Comparison of ENCODE assay signal across 36 mouse cellular contexts in the genomic region with DNA sequence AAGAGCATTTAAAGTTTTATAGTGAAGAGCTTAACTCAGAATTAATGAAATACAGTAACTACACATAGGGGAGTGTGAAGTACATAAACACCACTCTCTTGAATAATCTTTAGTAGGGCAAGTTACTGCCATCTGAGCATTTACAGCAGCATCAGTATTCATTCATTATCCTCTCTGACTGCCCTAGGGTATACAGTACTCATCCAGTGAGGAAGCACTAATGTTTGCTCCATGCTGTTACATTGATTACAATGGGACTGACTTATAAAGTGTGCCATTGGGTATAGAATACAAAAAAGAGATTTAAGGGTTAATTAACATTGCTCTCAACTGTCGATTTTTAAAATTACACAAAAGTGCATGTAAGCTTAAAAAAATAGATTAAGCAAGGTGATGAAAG. TPM values are rescaled to one million over a fixed set of nuclear protein-coding genes. Genes with fewer than 3 reads are reported as not detected.
"Had no signal": no experiment of that assay in that cellular context is flagged by ENCODE, and none has a peak within 500 bp of the region (broad histone marks: within the 10 kb centered on the region; RNA-seq: fewer than 3 reads in every experiment).

No protein-coding gene starts in this region.

- H3K27ac ChIP-seq: left cerebral cortex, adult 2 months; limb, embryonic 10.5 days; limb, embryonic 12.5 days; limb, embryonic 13.5 days; limb, embryonic 15.5 days; liver, embryonic 12.5 days; liver, embryonic 13.5 days; liver, embryonic 14.5 days; liver, embryonic 15.5 days; lung, embryonic 15.5 days; macrophage; midbrain, embryonic 10.5 days; midbrain, embryonic 12.5 days; midbrain, embryonic 13.5 days; midbrain, embryonic 15.5 days had no signal

- ATAC-seq: liver, embryonic 12.5 days; liver, postnatal 0 days; lung, postnatal 0 days; midbrain, embryonic 13.5 days; midbrain, embryonic 15.5 days; midbrain, embryonic 16.5 days had no signal

- H3K4me1 ChIP-seq: limb, embryonic 10.5 days; limb, embryonic 12.5 days; limb, embryonic 13.5 days; limb, embryonic 15.5 days; liver, embryonic 12.5 days; liver, embryonic 15.5 days; lung, embryonic 15.5 days; megakaryocyte, embryonic 14.5 days; midbrain, embryonic 10.5 days; midbrain, embryonic 12.5 days; midbrain, embryonic 13.5 days had no signal

- H3K9ac ChIP-seq: limb, embryonic 12.5 days; limb, embryonic 13.5 days; limb, embryonic 15.5 days; liver, embryonic 12.5 days; liver, embryonic 13.5 days; liver, embryonic 14.5 days; liver, embryonic 15.5 days; liver, postnatal 0 days; lung, embryonic 14.5 days; lung, embryonic 15.5 days; midbrain, embryonic 12.5 days; midbrain, embryonic 13.5 days; midbrain, embryonic 15.5 days had no signal

- H3K9me3 ChIP-seq: limb, embryonic 10.5 days; limb, embryonic 12.5 days; limb, embryonic 13.5 days; limb, embryonic 15.5 days; liver, embryonic 12.5 days; liver, embryonic 13.5 days; liver, embryonic 15.5 days; lung, embryonic 15.5 days; megakaryocyte, embryonic 14.5 days; midbrain, embryonic 10.5 days; midbrain, embryonic 12.5 days; midbrain, embryonic 13.5 days; midbrain, embryonic 15.5 days had no signal

- DNase-seq: layer of hippocampus, postnatal 36 days; left cerebral cortex, postnatal 4 days; liver; liver, embryonic 13.5 days; liver, postnatal 0 days; lung, adult 18-20 months; lung, adult 2 months; lung, embryonic 14.5 days; lung, postnatal 10 days; lung, postnatal 14 days; lung, postnatal 36 days; lung, postnatal 4 days; midbrain, embryonic 14.5 days had no signal

- H3K4me2 ChIP-seq: limb, embryonic 12.5 days; limb, embryonic 13.5 days; limb, embryonic 15.5 days; liver, embryonic 11.5 days; liver, embryonic 12.5 days; liver, embryonic 13.5 days; liver, embryonic 15.5 days; lung, embryonic 14.5 days; lung, embryonic 15.5 days; midbrain, embryonic 11.5 days; midbrain, embryonic 12.5 days; midbrain, embryonic 13.5 days; midbrain, embryonic 15.5 days had no signal

- H3K4me3 ChIP-seq: left cerebral cortex, adult 2 months; limb, embryonic 10.5 days; limb, embryonic 12.5 days; limb, embryonic 13.5 days; limb, embryonic 15.5 days; liver, embryonic 12.5 days; liver, embryonic 13.5 days; liver, embryonic 15.5 days; lung, embryonic 15.5 days; megakaryocyte, embryonic 14.5 days; midbrain, embryonic 10.5 days; midbrain, embryonic 12.5 days; midbrain, embryonic 13.5 days; midbrain, embryonic 15.5 days; myocyte had no signal

- H3K27me3 ChIP-seq: limb, embryonic 12.5 days; limb, embryonic 13.5 days; limb, embryonic 15.5 days; liver, embryonic 12.5 days; liver, embryonic 13.5 days; liver, embryonic 15.5 days; lung, embryonic 15.5 days; megakaryocyte, embryonic 14.5 days; midbrain, embryonic 12.5 days; midbrain, embryonic 13.5 days; midbrain, embryonic 15.5 days had no signal

RNA-seq across cellular contexts. Expression of a gene that starts 58.1 kb away (rescaled TPM):
- total RNA-seq: megakaryocyte-erythroid progenitor cell, adult 5-6 weeks; monocyte, adult 5-6 weeks had no signal
- polyA plus RNA-seq: liver, adult 2 months; macrophage had no signal
